Mouse (Mus musculus): Measurements from ENCODE around the gene Pabpc1l. TPM values are rescaled to one million over a fixed set of nuclear protein-coding genes. Genes with fewer than 3 reads are reported as not detected.

The Pabpc1l gene
- 1 to 10 TPM in 1 of 2 experiments, not detected in 1; 4.4 TPM for polyA plus RNA-seq (2017; shearing (Covaris generic))

DNA sequence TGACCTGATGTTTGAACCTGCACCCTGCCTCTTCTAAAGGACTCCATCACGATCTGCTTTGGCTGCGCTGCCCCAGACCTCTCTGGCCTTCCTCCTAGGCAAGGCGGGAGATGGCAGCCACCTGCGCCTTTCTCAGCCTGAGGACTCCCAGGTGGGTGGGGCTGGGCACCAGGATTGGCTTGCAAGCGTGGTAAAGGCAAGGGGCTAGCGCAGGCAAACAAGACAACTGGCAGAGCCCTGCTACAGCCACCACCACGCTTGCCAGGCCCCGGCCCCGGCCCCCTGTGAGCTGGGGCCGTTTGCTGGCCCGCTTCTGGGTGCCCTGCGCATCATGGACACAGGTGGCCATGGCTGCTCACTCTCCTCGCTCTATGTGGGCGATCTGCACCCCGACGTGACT, at the start of gene Pabpc1l:
Gene Pabpc1l, plus strand, starts transcription at position 301 of the 400 bp plus-strand sequence.
- no peak for ATAC-seq

DNA sequence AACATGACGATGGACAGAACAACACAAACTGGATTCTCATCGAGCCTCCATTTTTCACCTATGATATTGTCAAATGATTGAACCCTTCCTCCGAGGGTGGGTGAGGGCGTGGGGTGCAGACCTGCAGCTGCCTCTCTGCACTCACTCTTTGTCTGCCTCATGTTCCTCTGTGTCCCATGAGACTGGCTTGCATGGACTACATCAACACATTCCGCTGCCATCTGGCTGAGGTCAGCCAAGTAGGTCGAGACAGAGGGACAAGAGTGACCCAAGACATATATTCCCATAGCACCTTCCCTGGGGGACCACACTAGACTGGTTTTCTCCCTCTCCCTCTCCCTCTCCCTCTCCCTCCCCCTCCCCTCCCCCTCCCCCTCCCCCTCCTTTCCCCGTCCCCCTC, 48.8 kb upstream of the Pabpc1l start:
- no peak for ATAC-seq

DNA sequence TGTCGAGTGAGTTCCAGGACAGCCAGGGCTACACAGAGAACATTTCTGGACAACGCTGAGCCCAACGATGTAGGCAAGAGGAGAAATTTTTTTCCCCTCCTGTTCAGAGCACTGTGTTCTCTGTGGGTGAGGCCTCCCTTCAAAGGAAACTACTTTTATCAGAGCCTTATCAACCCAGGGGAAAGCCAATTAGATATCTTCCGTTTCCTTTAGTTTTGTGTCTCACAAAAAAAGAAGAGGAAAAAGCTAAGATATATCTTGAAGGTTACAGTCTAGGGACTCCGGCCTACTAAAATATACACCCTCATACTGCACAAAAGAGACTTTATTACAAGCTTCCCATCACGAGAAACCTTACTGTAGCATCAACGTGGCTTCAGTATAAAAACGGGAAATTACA, 38.0 kb upstream of the Pabpc1l start:
- no peak for ATAC-seq

DNA sequence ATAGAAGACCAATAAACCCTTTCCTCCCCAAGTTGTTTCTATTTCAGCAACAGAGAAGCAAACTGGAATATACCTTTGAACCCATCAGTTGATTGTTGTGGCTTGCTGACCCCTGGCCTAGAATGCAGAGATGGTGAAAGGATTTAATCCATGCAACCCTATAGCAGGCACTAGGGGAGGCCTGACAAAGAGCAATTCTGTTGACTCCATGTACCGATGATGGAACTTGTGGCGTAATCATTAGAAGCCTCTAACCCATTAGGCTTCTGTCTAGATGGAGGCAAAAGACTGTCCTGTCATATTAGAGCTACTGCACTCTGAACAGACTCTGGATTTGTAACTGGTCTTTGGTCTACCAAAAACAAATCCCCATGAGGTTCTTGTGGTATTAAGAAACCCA, 32.4 kb upstream of the Pabpc1l start:
- ATAC-seq: no peak

DNA sequence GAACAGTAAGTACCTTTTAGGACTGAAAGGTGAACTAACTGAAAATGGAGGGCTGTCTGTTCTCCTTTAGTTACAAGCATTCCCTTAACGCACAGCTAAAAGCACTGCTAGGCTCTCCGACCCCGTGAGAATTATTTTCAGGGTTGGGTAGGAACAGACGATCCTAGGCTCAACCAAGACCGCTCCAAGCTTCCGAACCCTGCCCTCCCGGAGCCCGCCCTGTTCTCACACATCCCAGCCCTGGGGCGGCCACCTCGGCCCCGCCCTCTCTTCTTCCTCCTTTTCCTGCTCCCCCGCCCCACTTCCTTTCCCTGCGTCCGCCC, 30.6 kb upstream of the Pabpc1l start, which contains the start of gene Ywhab:
Gene Ywhab, plus strand, starts transcription at position 307 of the 323 bp plus-strand sequence.
- no peak for ATAC-seq

DNA sequence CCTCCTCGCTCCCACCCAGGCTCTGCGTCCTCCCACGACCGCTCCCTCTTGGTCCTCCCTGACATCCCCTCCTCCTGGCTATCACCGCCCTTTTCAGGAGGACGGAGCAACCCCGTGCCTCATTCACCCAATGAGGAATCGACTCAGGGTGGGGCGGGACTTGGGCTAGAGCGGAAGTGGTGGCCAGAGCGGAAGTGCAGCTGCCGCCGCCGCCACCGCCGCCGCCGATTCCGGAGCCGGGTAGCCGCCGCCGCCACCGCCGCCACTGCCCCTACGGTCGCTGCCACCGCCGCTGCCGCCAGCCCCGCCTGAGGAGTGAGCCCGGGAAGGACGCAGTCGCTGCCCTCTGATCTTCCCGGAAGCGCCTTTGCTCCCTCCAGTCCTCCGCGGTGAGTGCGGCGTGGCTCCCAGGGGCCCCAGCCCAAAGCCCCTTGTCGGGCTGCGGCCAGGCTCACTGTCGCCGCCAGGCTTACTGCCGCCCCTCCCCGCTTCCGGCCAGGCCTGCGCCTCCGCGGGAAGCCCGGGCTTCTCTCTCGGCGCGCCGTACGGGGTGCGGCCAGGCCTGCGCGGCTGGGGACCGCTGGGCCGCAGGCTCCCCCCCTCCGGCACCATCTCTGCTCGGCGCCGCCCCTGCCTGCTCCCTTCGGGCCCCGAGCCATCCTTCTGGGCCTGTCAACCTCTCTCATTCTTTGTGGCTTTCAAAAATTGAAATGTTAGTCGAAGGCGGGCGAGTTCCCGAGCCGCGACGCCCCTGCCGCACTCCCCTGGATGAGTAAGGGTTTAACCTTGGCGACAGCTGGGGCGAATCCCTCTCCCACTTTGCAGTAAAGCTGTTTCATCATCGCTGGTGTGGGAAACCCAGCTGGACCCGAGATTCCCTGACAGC, 30.0 kb upstream of the Pabpc1l start:
- ATAC-seq: peak; percentile 93

GRCm38 (mm10) chr2:163996275-163996674, 29.0 kb upstream of the Pabpc1l start:
- no peak for ATAC-seq

- no peak for ATAC-seq
Measured at GRCm38 (mm10) chr2:163996899-163997298, 28.4 kb upstream of the Pabpc1l start.

DNA sequence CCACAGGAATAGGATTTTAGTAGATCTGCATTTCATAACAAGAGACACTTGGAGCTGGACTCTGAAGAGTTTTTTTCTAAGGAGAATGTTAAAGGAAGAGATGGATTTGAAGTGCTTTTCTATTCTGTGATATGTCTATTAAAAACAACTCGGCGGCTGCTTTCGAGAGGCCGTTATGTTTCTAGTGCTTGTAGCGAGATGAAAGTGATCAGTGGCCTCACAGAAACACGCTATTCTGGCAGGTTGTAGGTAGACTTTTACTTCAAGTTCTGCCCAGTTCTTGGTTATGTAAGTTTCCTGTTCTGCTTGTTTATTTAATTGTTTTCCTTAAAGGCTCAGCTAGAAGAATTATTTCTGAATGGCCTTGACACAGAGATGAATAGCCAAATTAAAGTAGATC, 26.3 kb upstream of the Pabpc1l start:
- no peak for ATAC-seq

DNA sequence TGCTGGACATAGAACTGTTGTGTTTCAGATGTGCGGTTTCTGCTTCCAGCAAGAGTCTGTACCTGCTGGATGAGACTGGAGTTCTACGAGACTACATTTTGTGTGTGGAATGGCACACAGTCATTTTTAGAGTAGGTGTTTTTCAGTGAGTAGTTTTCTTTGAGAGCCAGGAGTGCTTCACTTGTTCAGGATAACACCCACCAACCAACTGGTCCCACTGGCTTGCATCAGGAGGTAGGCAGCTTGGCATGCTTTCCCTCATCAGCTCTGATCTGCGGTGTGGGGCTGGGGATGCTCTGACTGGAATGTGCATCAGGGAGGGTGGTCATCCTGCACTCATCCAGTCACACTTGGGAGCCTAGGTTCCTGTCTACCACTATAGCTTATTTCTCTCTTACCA, 22.6 kb upstream of the Pabpc1l start:
- no peak for ATAC-seq

- no peak for ATAC-seq
Measured at GRCm38 (mm10) chr2:164004503-164004902, 20.7 kb upstream of the Pabpc1l start.

- peak; percentile 80 for ATAC-seq
Measured at GRCm38 (mm10) chr2:164006932-164007331, 18.3 kb upstream of the Pabpc1l start.

GRCm38 (mm10) chr2:164007547-164007946, 17.7 kb upstream of the Pabpc1l start:
- ATAC-seq: no peak

GRCm38 (mm10) chr2:164007987-164008545, 17.2 kb upstream of the Pabpc1l start:
- ATAC-seq: no peak

DNA sequence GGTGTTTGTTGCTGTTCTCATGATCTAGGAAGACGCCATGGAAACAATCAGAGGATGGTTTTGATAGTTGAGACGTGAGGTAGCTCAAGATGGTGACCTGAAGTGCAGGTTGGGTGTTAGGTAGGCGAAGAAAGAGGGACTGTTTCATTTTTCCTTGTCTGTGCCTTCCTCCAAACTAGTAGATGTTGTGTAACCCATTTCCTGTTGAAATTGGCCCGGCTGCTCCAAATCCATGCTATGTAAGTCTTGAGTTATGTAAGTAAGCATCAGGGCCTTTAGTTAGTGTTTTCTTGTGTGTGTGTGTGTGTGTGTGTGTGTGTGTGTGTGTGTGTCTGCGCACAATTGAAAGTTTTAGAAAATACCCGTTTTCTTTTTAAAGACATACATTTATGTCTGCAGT, 16.0 kb upstream of the Pabpc1l start:
- no peak for ATAC-seq

GRCm38 (mm10) chr2:164010496-164010895, 14.8 kb upstream of the Pabpc1l start:
- no peak for ATAC-seq

GRCm38 (mm10) chr2:164010944-164011343, 14.3 kb upstream of the Pabpc1l start:
- ATAC-seq: no peak

GRCm38 (mm10) chr2:164015304-164015703, 9.9 kb upstream of the Pabpc1l start:
- no peak for ATAC-seq

DNA sequence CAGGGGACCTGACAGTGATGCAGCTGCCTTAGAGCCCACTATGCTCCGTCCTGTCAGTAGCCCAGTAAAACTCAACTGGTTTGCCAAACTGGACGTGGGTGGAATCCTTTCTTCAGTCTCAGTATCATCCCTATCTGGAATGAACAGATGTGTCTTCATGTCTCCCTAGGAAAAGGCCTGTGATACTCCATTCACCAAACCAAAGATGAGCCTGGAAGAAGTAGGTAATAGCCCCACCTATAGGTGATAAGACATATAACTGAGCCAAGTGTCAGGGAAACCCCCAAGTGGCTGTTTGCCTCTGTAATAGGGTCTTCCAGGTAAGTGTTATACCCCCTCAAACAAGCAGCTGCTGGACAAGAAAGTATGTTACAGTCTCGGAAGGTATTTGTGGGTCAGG, 6.3 kb upstream of the Pabpc1l start:
- ATAC-seq: peak; percentile 37

- no peak for ATAC-seq
Measured at GRCm38 (mm10) chr2:164019943-164020342, 5.3 kb upstream of the Pabpc1l start.

GRCm38 (mm10) chr2:164022104-164022503, 3.1 kb upstream of the Pabpc1l start:
- ATAC-seq: no peak

GRCm38 (mm10) chr2:164031147-164031546, 5.9 kb downstream of the Pabpc1l start:
- ATAC-seq: no peak

GRCm38 (mm10) chr2:164032973-164033372, 7.7 kb downstream of the Pabpc1l start:
- no peak for ATAC-seq

- no peak for ATAC-seq
Measured at GRCm38 (mm10) chr2:164036520-164037019, 11.3 kb downstream of the Pabpc1l start.
